Mouse (Mus musculus) myocyte (in vitro differentiated cells): ENCODE data around the gene Gm42688. TPM values are rescaled to one million over a fixed set of nuclear protein-coding genes. Genes with fewer than 3 reads are reported as not detected.

ENCODE experiments used
- H3K27me3 ChIP-seq: one replicate; pipeline ENCODE4 v1.6.1; 2011; ENCODE audit not compliant: control insufficient read depth, insufficient read depth, insufficient read length
- H3K36me3 ChIP-seq: one replicate; pipeline ENCODE4 v1.6.1; 2011; ENCODE audit not compliant: control insufficient read depth, insufficient read depth
- H3K4me2 ChIP-seq: one replicate; pipeline ENCODE4 v1.6.1; 2011; ENCODE audit warnings: low read depth, control low read depth
- H3K4me3 ChIP-seq: one replicate; pipeline ENCODE4 v1.5.1; 2011; ENCODE audit warnings: mild to moderate bottlenecking, control low read depth, moderate library complexity
- H3K79me2 ChIP-seq: one replicate; pipeline ENCODE4 v1.6.1; 2011; ENCODE audit not compliant: control insufficient read depth, insufficient read depth
- H3ac ChIP-seq: one replicate; pipeline ENCODE4 v1.6.1; 2011; ENCODE audit not compliant: control insufficient read depth, insufficient read length
- CEBPB ChIP-seq: IDR thresholded peaks from 2 replicates; pipeline ENCODE4 v1.6.1; 2011; ENCODE audit warnings: mild to moderate bottlenecking, moderate library complexity; ENCODE audit not compliant: poor library complexity, insufficient read depth, severe bottlenecking
- E2F4 ChIP-seq: IDR thresholded peaks from one replicate; pipeline ENCODE4 v1.6.1; 2011; ENCODE audit warnings: mild to moderate bottlenecking, control low read depth, moderate library complexity; ENCODE audit not compliant: insufficient read depth
- MAX ChIP-seq: IDR thresholded peaks from one replicate; pipeline ENCODE4 v1.6.1; 2011; ENCODE audit warnings: low read depth, mild to moderate bottlenecking, control low read depth
- MYOD1 ChIP-seq, 3 experiments: IDR thresholded peaks; one replicate each; pipeline ENCODE4 v1.6.1; 2011; ENCODE audit warnings: control low read depth in 2 of 3, low read depth in 2 of 3, mild to moderate bottlenecking in 2 of 3, moderate library complexity in 1 of 3; ENCODE audit not compliant: insufficient read length in 2 of 3, control insufficient read depth in 1 of 3
- MYOG ChIP-seq, 3 experiments: IDR thresholded peaks; one replicate each; pipeline ENCODE4 v1.6.1; 2011; ENCODE audit warnings: control low read depth in 2 of 3, low read depth in 2 of 3, mild to moderate bottlenecking in 2 of 3; ENCODE audit not compliant: insufficient read length in 2 of 3, control insufficient read depth in 1 of 3, insufficient read depth in 1 of 3
- POLR2A ChIP-seq: IDR thresholded peaks from one replicate; pipeline ENCODE4 v1.6.1; 2011; ENCODE audit warnings: low read depth, mild to moderate bottlenecking, control low read depth, moderate library complexity; ENCODE audit not compliant: insufficient read length
- POLR2AphosphoS2 ChIP-seq: IDR thresholded peaks from one replicate; pipeline ENCODE4 v1.6.1; 2011; ENCODE audit warnings: low read depth, control low read depth; ENCODE audit not compliant: insufficient read length
- REST ChIP-seq: IDR thresholded peaks from one replicate; pipeline ENCODE4 v1.6.1; 2011; ENCODE audit warnings: mild to moderate bottlenecking, control low read depth, moderate library complexity; ENCODE audit not compliant: insufficient read depth, insufficient read length
- SRF ChIP-seq: IDR thresholded peaks from one replicate; pipeline ENCODE4 v1.6.1; 2011; ENCODE audit warnings: low read depth; ENCODE audit not compliant: control insufficient read depth, insufficient read length
- TCF12 ChIP-seq: IDR thresholded peaks from one replicate; pipeline ENCODE4 v1.6.1; 2011; ENCODE audit warnings: mild to moderate bottlenecking, control low read depth; ENCODE audit not compliant: poor library complexity, insufficient read depth, severe bottlenecking
- TCF3 ChIP-seq: IDR thresholded peaks from one replicate; pipeline ENCODE4 v1.6.1; 2011; ENCODE audit warnings: low read depth, control low read depth; ENCODE audit not compliant: insufficient read length
- USF1 ChIP-seq: IDR thresholded peaks from one replicate; pipeline ENCODE4 v1.6.1; 2011; ENCODE audit warnings: low read depth, mild to moderate bottlenecking, control low read depth, moderate library complexity
- polyA plus RNA-seq: library from polyadenylated mRNA; unstranded; fragments of >200 nt; fragmentation: generic; extraction: Trizol; gene quantifications from one replicate; pipeline ENCODE4 v1.2.1, GENCODE M21; 2012; ENCODE audit warnings: missing spikeins

Gene Gm42688
- polyA plus RNA-seq, 1 experiment = 0.96 TPM

GRCm38 (mm10) chr6:83136291-83136880 lies 35.0 kb downstream of the Gm42688 start:
- no peaks in the 10 kb centered on the region for H3K36me3 ChIP-seq
- no peaks in the 10 kb centered on the region for H3K27me3 ChIP-seq
- peak overlapping the region; percentile 88 for H3K4me3 ChIP-seq
- H3K79me2 ChIP-seq = peaks cover 40% of the 10 kb centered on the region
- H3K4me2 ChIP-seq = peak overlapping the region; percentile 84
- H3ac ChIP-seq = peak overlapping the region; percentile 52
- no peak for TF ChIP-seq MYOG (IDR thresholded peaks at IDR 0.05; ENCODE audit: control insufficient read depth in 1 of 3, insufficient read depth in 1 of 3, insufficient read length in 2 of 3, low read depth in 2 of 3)
- TF ChIP-seq POLR2A = peak; percentile 74
- TF ChIP-seq CEBPB = no peak
- TF ChIP-seq POLR2AphosphoS2 = peak; percentile 75

- H3K4me2 ChIP-seq = peak overlapping the region; percentile 84
- peak overlapping the region; percentile 52 for H3ac ChIP-seq
- H3K79me2 ChIP-seq = peaks cover 42% of the 10 kb centered on the region
- H3K36me3 ChIP-seq = no peaks in the 10 kb centered on the region
- H3K27me3 ChIP-seq = no peaks in the 10 kb centered on the region
- peak overlapping the region; percentile 88 for H3K4me3 ChIP-seq
- no peak for TF ChIP-seq REST
- TF ChIP-seq TCF12 = no peak
- TF ChIP-seq POLR2AphosphoS2 = no peak
- TF ChIP-seq POLR2A = peak; percentile 54
Observed at GRCm38 (mm10) chr6:83136881-83137575, 35.6 kb downstream of the Gm42688 start.

GRCm38 (mm10) chr6:83137576-83137950 lies 36.1 kb downstream of the Gm42688 start:
- no peak for TF ChIP-seq SRF
- peak; percentile 51 to 85 (median 67) for TF ChIP-seq MYOG (IDR thresholded peaks at IDR 0.05; ENCODE audit: control insufficient read depth in 1 of 3, insufficient read depth in 1 of 3, insufficient read length in 2 of 3, low read depth in 2 of 3)
- peak; percentile 89 for TF ChIP-seq POLR2AphosphoS2
- TF ChIP-seq MYOD1 (IDR thresholded peaks at IDR 0.05; ENCODE audit: control insufficient read depth in 1 of 3, insufficient read length in 2 of 3, low read depth in 2 of 3) = peak; percentile 72 to 99 (median 99)
- TF ChIP-seq TCF12 = peak; percentile 90
- peak; percentile 95 for TF ChIP-seq TCF3
- no peak for TF ChIP-seq USF1
- TF ChIP-seq POLR2A = peak; percentile 75
- TF ChIP-seq CEBPB = no peak
- TF ChIP-seq MAX = no peak
- no peak for TF ChIP-seq REST
- Histone ChIP-seq H3K4me2 (peak overlapping the region; percentile 84), H3K27me3 (no peaks in the 10 kb centered on the region), H3K36me3 (no peaks in the 10 kb centered on the region), H3K79me2 (peaks cover 42% of the 10 kb centered on the region), H3K4me3 (peak overlapping the region; percentile 88), H3ac (peak overlapping the region; percentile 52)

GRCm38 (mm10) chr6:83138056-83138455 lies 36.6 kb downstream of the Gm42688 start:
- no peak for TF ChIP-seq REST
- TF ChIP-seq TCF12 = no peak
- peak in 1 of 3 experiments; percentile 13 for TF ChIP-seq MYOD1 (IDR thresholded peaks at IDR 0.05; ENCODE audit: control insufficient read depth in 1 of 3, insufficient read length in 2 of 3, low read depth in 2 of 3)
- no peak for TF ChIP-seq MYOG (IDR thresholded peaks at IDR 0.05; ENCODE audit: control insufficient read depth in 1 of 3, insufficient read depth in 1 of 3, insufficient read length in 2 of 3, low read depth in 2 of 3)
- TF ChIP-seq TCF3 = no peak
- no peak for TF ChIP-seq E2F4
- TF ChIP-seq USF1 = no peak
- TF ChIP-seq SRF = no peak
- TF ChIP-seq POLR2AphosphoS2 = peak; percentile 48
- TF ChIP-seq MAX = no peak
- TF ChIP-seq CEBPB = no peak
- TF ChIP-seq POLR2A = no peak
- no peaks in the 10 kb centered on the region for H3K27me3 ChIP-seq
- H3K79me2 ChIP-seq = peaks cover 45% of the 10 kb centered on the region
- H3ac ChIP-seq = peak overlapping the region; percentile 52
- no peaks in the 10 kb centered on the region for H3K36me3 ChIP-seq
- H3K4me3 ChIP-seq = peak overlapping the region; percentile 88
- peak overlapping the region; percentile 84 for H3K4me2 ChIP-seq

- no peak overlapping the region for H3K4me2 ChIP-seq
- H3K4me3 ChIP-seq = no peak overlapping the region
- no peak overlapping the region for H3ac ChIP-seq
- H3K79me2 ChIP-seq = peaks cover 55% of the 10 kb centered on the region
- H3K36me3 ChIP-seq = no peaks in the 10 kb centered on the region
- TF ChIP-seq TCF12 (no peak), SRF (no peak), USF1 (no peak), POLR2AphosphoS2 (no peak), POLR2A (no peak), MAX (no peak), TCF3 (no peak), CEBPB (no peak), MYOD1 (IDR thresholded peaks at IDR 0.05; ENCODE audit: control insufficient read depth in 1 of 3, insufficient read length in 2 of 3, low read depth in 2 of 3) (no peak), MYOG (IDR thresholded peaks at IDR 0.05; ENCODE audit: control insufficient read depth in 1 of 3, insufficient read depth in 1 of 3, insufficient read length in 2 of 3, low read depth in 2 of 3) (no peak)
- no peaks in the 10 kb centered on the region for H3K27me3 ChIP-seq
Observed at GRCm38 (mm10) chr6:83140044-83140443, 38.6 kb downstream of the Gm42688 start.
